Mouse (Mus musculus): ENCODE results near the gene Adgrv1.

DNA sequence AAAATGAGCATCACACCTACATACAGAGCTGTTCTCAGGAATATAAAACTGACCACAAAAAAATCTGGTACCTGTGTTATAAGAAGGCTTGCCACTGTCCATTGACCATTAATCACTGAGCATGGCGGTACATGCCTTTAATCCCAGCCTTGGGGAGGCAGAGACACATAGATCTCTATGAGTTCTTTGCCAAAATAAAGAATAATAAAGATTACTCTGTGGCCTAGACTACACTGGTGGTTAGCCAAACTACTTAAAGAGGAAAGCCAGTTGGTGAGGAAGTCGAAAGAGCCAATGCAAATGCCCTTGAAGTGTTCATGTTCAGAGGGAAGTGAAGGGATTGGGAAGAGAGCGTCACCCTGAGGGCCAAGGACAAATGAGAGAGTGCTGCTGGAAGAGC is 461.8 kb downstream of the Adgrv1 start:
- TF ChIP-seq POLR2A (IDR thresholded peaks at IDR 0.05; ENCODE audit: insufficient read depth, low read length) (no peak), CTCF (IDR thresholded peaks at IDR 0.05; ENCODE audit: low read depth, low read length) (no peak), EP300 (IDR thresholded peaks at IDR 0.05; ENCODE audit: insufficient read depth, low read depth, low read length) (no peak)

Data from ES-Bruce4 (cell line).